Mouse (Mus musculus) T-helper 2 cell (primary cell): ENCODE data around the gene Hyal1.

Experiments
- in situ Hi-C: fragments of 300-600 bp; cut with MboI, MseI; formaldehyde crosslinking; loops from one replicate; pipeline ENCODE4 v1.15.1; 2025; ENCODE audit warnings: high pct_unique_total_duplicates

Gene Hyal1

GRCm38 (mm10) chr9:107594281-107595062 is 17.7 kb downstream of the Hyal1 start:
- in situ Hi-C loops, result no loop called here

GRCm38 (mm10) chr9:107596619-107597569 is 20.2 kb downstream of the Hyal1 start:
- in situ Hi-C loops, result no loop called here

GRCm38 (mm10) chr9:107598385-107598784 is 21.7 kb downstream of the Hyal1 start:
- in situ Hi-C loops, result no loop called here

GRCm38 (mm10) chr9:107599433-107599832 is 22.7 kb downstream of the Hyal1 start:
- in situ Hi-C loops, result no loop called here

- in situ Hi-C loops, result no loop called here
Observed at GRCm38 (mm10) chr9:107599842-107600241, 23.1 kb downstream of the Hyal1 start.

- in situ Hi-C loops, result no loop called here
Observed at GRCm38 (mm10) chr9:107600745-107601144, 24.0 kb downstream of the Hyal1 start.

GRCm38 (mm10) chr9:107601275-107601674 is 24.5 kb downstream of the Hyal1 start:
- in situ Hi-C loops, result no loop called here

- in situ Hi-C loops, result no loop called here
Observed at GRCm38 (mm10) chr9:107602068-107602648, 25.4 kb downstream of the Hyal1 start.

- in situ Hi-C loops, result no loop called here
Observed at GRCm38 (mm10) chr9:107603251-107603650, 26.5 kb downstream of the Hyal1 start.

GRCm38 (mm10) chr9:107605041-107605661 is 28.4 kb downstream of the Hyal1 start:
- in situ Hi-C loops, result loop anchor here (5.0 kb wide), 2 partner anchors 37 to 72 kb away; partner anchors contain the start of gene Gnat1

- in situ Hi-C loops, result loop anchor here (5.0 kb wide), 2 partner anchors 36 to 71 kb away; partner anchors contain the start of gene Gnat1
Observed at GRCm38 (mm10) chr9:107606591-107606990, 29.9 kb downstream of the Hyal1 start.

- in situ Hi-C loops, result loop anchor here (5.0 kb wide), 2 partner anchors 35 to 70 kb away; partner anchors contain the start of gene Gnat1
Observed at GRCm38 (mm10) chr9:107607036-107607435, 30.3 kb downstream of the Hyal1 start.

- in situ Hi-C loops, result loop anchor here (5.0 kb wide), 2 partner anchors 35 to 70 kb away; partner anchors contain the start of gene Gnat1
Observed at GRCm38 (mm10) chr9:107607653-107608245, 31.0 kb downstream of the Hyal1 start.

- in situ Hi-C loops, result loop anchor here (5.0 kb wide), 2 partner anchors 33 to 68 kb away; partner anchors contain the start of gene Gnat1
Observed at GRCm38 (mm10) chr9:107608741-107609432, 32.2 kb downstream of the Hyal1 start, which contains the start of gene Sema3b. Gene Sema3b, minus strand, starts transcription at chr9:107609229.

GRCm38 (mm10) chr9:107609433-107609830 is 32.7 kb downstream of the Hyal1 start:
- in situ Hi-C loops, result loop anchor here (5.0 kb wide), 2 partner anchors 33 to 68 kb away; partner anchors contain the start of gene Gnat1

- in situ Hi-C loops, result no loop called here
Observed at GRCm38 (mm10) chr9:107611456-107612190, 34.9 kb downstream of the Hyal1 start.

GRCm38 (mm10) chr9:107612191-107612944 is 35.6 kb downstream of the Hyal1 start:
- in situ Hi-C loops, result no loop called here

GRCm38 (mm10) chr9:107612945-107613569 is 36.3 kb downstream of the Hyal1 start:
- in situ Hi-C loops, result no loop called here
